9 mouse cellular contexts compared by ENCODE assay signal in the genomic region with DNA sequence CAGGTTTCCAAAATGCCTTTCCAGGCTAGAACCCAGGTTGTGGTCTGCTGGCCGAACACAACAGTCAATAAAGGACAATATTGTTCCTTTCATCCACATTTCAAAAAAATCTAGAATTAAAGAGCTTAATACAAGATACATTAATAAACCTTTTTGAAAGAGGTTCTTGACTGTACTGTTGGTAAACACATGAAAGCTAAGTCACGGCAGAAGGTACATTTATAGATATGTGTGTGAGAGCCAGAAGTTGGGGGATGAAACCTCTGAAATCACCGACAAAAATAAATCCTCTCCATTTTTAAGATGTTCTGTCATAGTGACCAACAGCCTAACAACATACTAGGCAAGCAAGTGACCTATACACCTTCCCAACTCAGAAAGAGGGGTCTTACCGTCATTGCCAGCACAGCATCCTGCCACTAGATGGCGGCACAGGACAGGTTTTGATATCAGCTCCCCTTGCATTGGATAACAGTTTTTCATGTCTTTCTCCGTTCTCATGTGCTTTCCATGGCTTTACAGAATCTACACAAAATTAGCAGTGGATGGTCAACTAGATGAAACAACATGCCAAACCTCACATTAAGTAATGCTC.
DNase-seq lines count a peak whose midpoint lies in the region; ATAC-seq lines count a peak whose summit lies in the region.
"Had no signal": no experiment of that assay in that cellular context is flagged by ENCODE, and none has a peak within 500 bp of the region (broad histone marks: within the 10 kb centered on the region; RNA-seq: fewer than 3 reads in every experiment).

No protein-coding gene starts in this region.

- peak; percentile 87 for DNase-seq in B cell, adult 2 months
- DNase-seq in adrenal gland, postnatal 36 days, result peak; percentile 83 to 85
- peak; percentile 86 for DNase-seq in heart, embryonic 10.5 days (ENCODE audit: low spot score)
- DNase-seq in kidney, postnatal 10 days, result peak; percentile 90
- DNase-seq in liver, embryonic 13.5 days, result peak; percentile 18

- no peaks in the 10 kb centered on the region for H3K36me3 ChIP-seq in embryonic facial prominence, embryonic 12.5 days
- no peaks in the 10 kb centered on the region for H3K36me3 ChIP-seq in heart, embryonic 10.5 days
- no peaks in the 10 kb centered on the region for H3K36me3 ChIP-seq in liver, embryonic 13.5 days
- no peaks in the 10 kb centered on the region for H3K36me3 ChIP-seq in neural tube, embryonic 12.5 days
- H3K36me3 ChIP-seq in stomach, embryonic 16.5 days (ENCODE audit: control insufficient read depth, insufficient read depth, low read length), result no peaks in the 10 kb centered on the region
- H3K36me3 ChIP-seq: embryonic facial prominence, embryonic 13.5 days had no signal

- no peak overlapping the region for H3K9ac ChIP-seq in embryonic facial prominence, embryonic 12.5 days
- no peak overlapping the region for H3K9ac ChIP-seq in liver, embryonic 13.5 days
- H3K9ac ChIP-seq in neural tube, embryonic 12.5 days, result no peak overlapping the region
- no peak overlapping the region for H3K9ac ChIP-seq in stomach, embryonic 16.5 days (ENCODE audit: low read length)
- H3K9ac ChIP-seq: embryonic facial prominence, embryonic 13.5 days had no signal

- no peak overlapping the region for H3K27ac ChIP-seq in embryonic facial prominence, embryonic 12.5 days
- no peak overlapping the region for H3K27ac ChIP-seq in heart, embryonic 10.5 days
- H3K27ac ChIP-seq in liver, embryonic 13.5 days, result no peak overlapping the region
- H3K27ac ChIP-seq in neural tube, embryonic 12.5 days, result no peak overlapping the region
- no peak overlapping the region for H3K27ac ChIP-seq in stomach, embryonic 16.5 days (ENCODE audit: low read length)
- H3K27ac ChIP-seq: embryonic facial prominence, embryonic 13.5 days had no signal

- H3K27me3 ChIP-seq in embryonic facial prominence, embryonic 12.5 days, result no peaks in the 10 kb centered on the region
- no peaks in the 10 kb centered on the region for H3K27me3 ChIP-seq in heart, embryonic 10.5 days (ENCODE audit: insufficient read depth, poor library complexity, severe bottlenecking)
- H3K27me3 ChIP-seq in liver, embryonic 13.5 days, result no peaks in the 10 kb centered on the region
- H3K27me3 ChIP-seq in neural tube, embryonic 12.5 days (replicated peaks), result no peaks in the 10 kb centered on the region
- no peaks in the 10 kb centered on the region for H3K27me3 ChIP-seq in stomach, embryonic 16.5 days (ENCODE audit: control insufficient read depth, insufficient read depth, low read length)
- H3K27me3 ChIP-seq: embryonic facial prominence, embryonic 13.5 days had no signal

- no peak overlapping the region for H3K4me3 ChIP-seq in embryonic facial prominence, embryonic 12.5 days
- H3K4me3 ChIP-seq in heart, embryonic 10.5 days, result no peak overlapping the region
- no peak overlapping the region for H3K4me3 ChIP-seq in liver, embryonic 13.5 days (replicated peaks)
- no peak overlapping the region for H3K4me3 ChIP-seq in neural tube, embryonic 12.5 days
- no peak overlapping the region for H3K4me3 ChIP-seq in stomach, embryonic 16.5 days (replicated peaks; ENCODE audit: low read length)
- H3K4me3 ChIP-seq: embryonic facial prominence, embryonic 13.5 days had no signal

- ATAC-seq in embryonic facial prominence, embryonic 12.5 days (ENCODE audit: insufficient number of reproducible peaks, insufficient read depth, low FRiP score, low TSS enrichment), result 0 out of 2 replicates have a peak, but pooled peaks have one; percentile 41
- ATAC-seq in liver, embryonic 13.5 days (ENCODE audit: low read depth), result 0 out of 2 replicates have a peak, but pooled peaks have one; percentile 45
- ATAC-seq in neural tube, embryonic 12.5 days (ENCODE audit: low FRiP score, low read depth), result 0 out of 2 replicates have a peak, but pooled peaks have one; percentile 56
- ATAC-seq in stomach, embryonic 16.5 days (ENCODE audit: insufficient read depth, low FRiP score), result peak; percentile 58; the same call in 1 of the 2 replicates

- no peak overlapping the region for H3K4me2 ChIP-seq in embryonic facial prominence, embryonic 12.5 days (replicated peaks)
- no peak overlapping the region for H3K4me2 ChIP-seq in liver, embryonic 13.5 days
- no peak overlapping the region for H3K4me2 ChIP-seq in neural tube, embryonic 12.5 days (replicated peaks)
- H3K4me2 ChIP-seq in stomach, embryonic 16.5 days (ENCODE audit: low read depth, low read length), result peak overlapping the region; percentile 22; the same call in 1 of the 2 replicates
- H3K4me2 ChIP-seq: embryonic facial prominence, embryonic 13.5 days had no signal

- no peaks in the 10 kb centered on the region for H3K4me1 ChIP-seq in embryonic facial prominence, embryonic 12.5 days
- no peaks in the 10 kb centered on the region for H3K4me1 ChIP-seq in heart, embryonic 10.5 days
- no peaks in the 10 kb centered on the region for H3K4me1 ChIP-seq in liver, embryonic 13.5 days (replicated peaks)
- H3K4me1 ChIP-seq in neural tube, embryonic 12.5 days, result no peaks in the 10 kb centered on the region
- no peaks in the 10 kb centered on the region for H3K4me1 ChIP-seq in stomach, embryonic 16.5 days (ENCODE audit: control insufficient read depth, insufficient read depth, low read length)

- H3K9me3 ChIP-seq in embryonic facial prominence, embryonic 12.5 days, result no peaks in the 10 kb centered on the region
- no peaks in the 10 kb centered on the region for H3K9me3 ChIP-seq in heart, embryonic 10.5 days
- H3K9me3 ChIP-seq in liver, embryonic 13.5 days (replicated peaks), result no peaks in the 10 kb centered on the region
- no peaks in the 10 kb centered on the region for H3K9me3 ChIP-seq in neural tube, embryonic 12.5 days
- no peaks in the 10 kb centered on the region for H3K9me3 ChIP-seq in stomach, embryonic 16.5 days (replicated peaks; ENCODE audit: control insufficient read depth, low read length)
- H3K9me3 ChIP-seq: embryonic facial prominence, embryonic 13.5 days had no signal

- WGBS in embryonic facial prominence, embryonic 12.5 days, result 13% methylated on average over 6 of the region's 6 CpGs
- 15% methylated on average over 6 of the region's 6 CpGs for WGBS in heart, embryonic 10.5 days
- 18% methylated on average over 6 of the region's 6 CpGs for WGBS in liver, embryonic 13.5 days (ENCODE audit: insufficient replicate concordance)
- WGBS in neural tube, embryonic 12.5 days, result 14% methylated on average over 6 of the region's 6 CpGs
- 14% methylated on average over 6 of the region's 6 CpGs for WGBS in stomach, embryonic 16.5 days

Comparison
In these comparisons a context has a peak if more than half of its experiments do, and no peak if none do; other contexts are left out.
1. DNase-seq: peak in every context shown above with its lines; median percentile 90 in kidney, postnatal 10 days; 87 in B cell, adult 2 months; 86 in heart, embryonic 10.5 days; 84 in adrenal gland, postnatal 36 days; 18 in liver, embryonic 13.5 days.